Mouse (Mus musculus): ENCODE results near the gene Prss27. TPM values are rescaled to one million over a fixed set of nuclear protein-coding genes. Genes with fewer than 3 reads are reported as not detected.

Gene Prss27
- polyA plus RNA-seq, 1 experiment from 2014 or later, result 0.46 TPM

DNA sequence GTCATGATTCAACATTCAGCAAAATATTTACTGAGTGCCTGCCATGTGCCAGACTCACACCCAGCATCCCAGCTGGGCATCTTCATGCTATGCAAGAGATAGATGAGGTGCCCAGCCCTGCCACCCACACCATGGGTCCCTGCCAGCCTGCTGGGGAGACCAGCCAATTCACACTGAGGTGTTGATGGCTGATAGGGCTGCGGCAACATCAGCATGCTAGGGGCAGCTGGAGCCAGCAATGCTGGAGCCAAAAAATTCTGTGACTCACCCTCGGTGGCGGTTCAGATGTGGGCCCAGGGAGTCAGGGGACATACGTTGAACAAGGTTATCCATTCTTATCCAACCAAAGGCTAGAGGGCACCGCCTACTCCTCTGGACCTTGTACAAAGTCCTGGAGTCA, 37.5 kb upstream of the Prss27 start:
- no peaks in the 10 kb centered on the region for H3K27me3 ChIP-seq (ENCODE audit: control insufficient read depth, insufficient read depth, low read length)
- ATAC-seq (ENCODE audit: insufficient number of reproducible peaks, insufficient read depth, low FRiP score, low read depth), result no peak
- no peaks in the 10 kb centered on the region for H3K36me3 ChIP-seq (ENCODE audit: control insufficient read depth, insufficient read depth, low read length)
- WGBS, result 43% methylated on average over 5 of the region's 5 CpGs
- H3K4me3 ChIP-seq (ENCODE audit: low read depth, low read length), result no peak overlapping the region
- H3K4me1 ChIP-seq (ENCODE audit: control insufficient read depth, insufficient read depth, low read length), result no peaks in the 10 kb centered on the region
- H3K9me3 ChIP-seq (ENCODE audit: control insufficient read depth, low read depth, low read length), result no peaks in the 10 kb centered on the region
- no peak overlapping the region for H3K4me2 ChIP-seq (replicated peaks; ENCODE audit: low read depth, low read length)
- no peak overlapping the region for H3K27ac ChIP-seq (ENCODE audit: low read length)
- no peak overlapping the region for H3K9ac ChIP-seq (replicated peaks; ENCODE audit: low read depth, low read length)

DNA sequence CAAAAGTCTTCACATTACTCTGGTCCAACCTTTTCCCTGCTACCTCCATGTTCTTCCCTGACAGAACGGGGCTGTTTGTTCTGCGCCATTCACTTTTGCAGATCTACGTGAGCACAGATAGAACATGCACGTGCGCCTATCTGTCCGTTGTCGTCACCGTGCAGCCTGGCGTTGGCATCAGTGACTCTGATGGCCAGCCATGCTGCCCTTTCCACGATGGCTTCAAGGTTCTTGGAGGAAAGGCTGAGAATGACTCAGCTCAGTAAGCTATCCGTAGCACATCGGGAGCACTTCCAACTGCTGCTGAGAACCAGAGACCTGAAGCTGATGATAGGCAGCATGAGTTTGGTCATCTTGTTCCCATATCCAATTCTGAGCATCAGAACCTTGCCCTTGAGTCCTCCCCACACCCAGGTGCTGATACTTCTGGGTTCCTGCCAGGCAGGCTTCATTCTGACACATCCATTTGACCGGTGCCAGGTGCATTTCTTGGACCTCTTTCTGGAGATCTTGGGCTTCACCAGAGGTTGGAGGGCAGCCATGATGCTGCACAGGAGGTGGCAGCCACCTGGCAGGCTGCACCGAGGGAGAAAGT, 33.8 kb upstream of the Prss27 start:
- no peaks in the 10 kb centered on the region for H3K9me3 ChIP-seq (ENCODE audit: control insufficient read depth, low read depth, low read length)
- no peak overlapping the region for H3K4me2 ChIP-seq (replicated peaks; ENCODE audit: low read depth, low read length)
- no peak for ATAC-seq (ENCODE audit: insufficient number of reproducible peaks, insufficient read depth, low FRiP score, low read depth)
- H3K36me3 ChIP-seq (ENCODE audit: control insufficient read depth, insufficient read depth, low read length), result no peaks in the 10 kb centered on the region
- H3K4me3 ChIP-seq (ENCODE audit: low read depth, low read length), result no peak overlapping the region
- H3K27me3 ChIP-seq (ENCODE audit: control insufficient read depth, insufficient read depth, low read length), result no peaks in the 10 kb centered on the region
- H3K27ac ChIP-seq (ENCODE audit: low read length), result no peak overlapping the region
- WGBS, result 92% methylated on average over 14 of the region's 14 CpGs
- no peaks in the 10 kb centered on the region for H3K4me1 ChIP-seq (ENCODE audit: control insufficient read depth, insufficient read depth, low read length)
- H3K9ac ChIP-seq (replicated peaks; ENCODE audit: low read depth, low read length), result no peak overlapping the region

- WGBS, result 97% methylated on average over 3 of the region's 3 CpGs
- Histone ChIP-seq H3K27ac (ENCODE audit: low read length) (no peak overlapping the region), H3K4me3 (ENCODE audit: low read depth, low read length) (no peak overlapping the region), H3K4me1 (ENCODE audit: control insufficient read depth, insufficient read depth, low read length) (no peaks in the 10 kb centered on the region), H3K36me3 (ENCODE audit: control insufficient read depth, insufficient read depth, low read length) (no peaks in the 10 kb centered on the region), H3K9me3 (ENCODE audit: control insufficient read depth, low read depth, low read length) (no peaks in the 10 kb centered on the region), H3K27me3 (ENCODE audit: control insufficient read depth, insufficient read depth, low read length) (no peaks in the 10 kb centered on the region), H3K9ac (replicated peaks; ENCODE audit: low read depth, low read length) (no peak overlapping the region), H3K4me2 (replicated peaks; ENCODE audit: low read depth, low read length) (no peak overlapping the region)
- no peak for ATAC-seq (ENCODE audit: insufficient number of reproducible peaks, insufficient read depth, low FRiP score, low read depth)
Observed at GRCm38 (mm10) chr17:24005049-24005448, 32.9 kb upstream of the Prss27 start.

DNA sequence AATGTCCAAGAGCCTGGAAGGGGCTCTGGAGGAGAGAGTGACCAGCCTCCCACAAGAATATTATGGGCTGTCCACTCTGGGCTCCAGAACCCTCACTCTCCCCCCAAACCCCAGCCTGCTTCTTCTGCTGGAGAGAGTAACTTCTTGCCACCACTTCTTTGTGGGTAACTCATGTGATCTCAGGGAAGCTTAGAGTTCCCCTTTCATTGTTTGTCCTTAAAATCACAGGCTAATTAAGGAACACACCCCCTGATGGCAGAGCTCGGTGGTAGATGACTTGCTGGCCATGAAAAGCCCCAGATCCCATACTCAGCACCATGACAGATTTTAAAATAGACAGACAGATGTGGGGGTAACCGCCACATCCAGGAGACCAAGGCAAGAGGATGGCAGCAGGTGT, 31.0 kb upstream of the Prss27 start:
- Histone ChIP-seq H3K27ac (ENCODE audit: low read length) (no peak overlapping the region), H3K27me3 (ENCODE audit: control insufficient read depth, insufficient read depth, low read length) (no peaks in the 10 kb centered on the region), H3K9ac (replicated peaks; ENCODE audit: low read depth, low read length) (no peak overlapping the region), H3K4me3 (ENCODE audit: low read depth, low read length) (no peak overlapping the region), H3K4me1 (ENCODE audit: control insufficient read depth, insufficient read depth, low read length) (no peaks in the 10 kb centered on the region), H3K4me2 (replicated peaks; ENCODE audit: low read depth, low read length) (no peak overlapping the region), H3K9me3 (ENCODE audit: control insufficient read depth, low read depth, low read length) (no peaks in the 10 kb centered on the region), H3K36me3 (ENCODE audit: control insufficient read depth, insufficient read depth, low read length) (no peaks in the 10 kb centered on the region)
- ATAC-seq (ENCODE audit: insufficient number of reproducible peaks, insufficient read depth, low FRiP score, low read depth), result no peak
- WGBS, result 56% methylated on average over 2 of the region's 2 CpGs

DNA sequence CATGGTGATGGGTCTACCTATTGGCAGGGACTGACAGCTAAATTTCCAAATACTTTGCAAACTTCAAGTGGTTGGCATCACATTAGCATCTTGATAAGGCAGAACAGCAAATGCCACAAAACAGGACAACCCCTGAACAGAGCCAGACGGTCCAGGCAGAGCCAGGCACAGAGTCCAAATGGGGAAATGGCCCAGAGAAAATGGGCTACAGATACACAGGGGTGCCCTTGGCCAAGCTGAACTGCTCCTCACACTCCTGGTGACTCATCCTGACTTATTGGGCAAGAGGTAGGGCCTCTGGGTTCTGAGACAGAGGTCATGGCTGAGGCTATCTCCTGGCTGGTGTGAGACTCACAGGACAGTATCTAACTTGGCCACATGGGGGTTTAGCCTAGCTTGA, 30.6 kb upstream of the Prss27 start:
- H3K27me3 ChIP-seq (ENCODE audit: control insufficient read depth, insufficient read depth, low read length), result no peaks in the 10 kb centered on the region
- no peak overlapping the region for H3K4me2 ChIP-seq (replicated peaks; ENCODE audit: low read depth, low read length)
- no peak overlapping the region for H3K27ac ChIP-seq (ENCODE audit: low read length)
- no peaks in the 10 kb centered on the region for H3K36me3 ChIP-seq (ENCODE audit: control insufficient read depth, insufficient read depth, low read length)
- H3K9me3 ChIP-seq (ENCODE audit: control insufficient read depth, low read depth, low read length), result no peaks in the 10 kb centered on the region
- ATAC-seq (ENCODE audit: insufficient number of reproducible peaks, insufficient read depth, low FRiP score, low read depth), result no peak
- 73% methylated on average over 1 of the region's 1 CpGs for WGBS
- no peaks in the 10 kb centered on the region for H3K4me1 ChIP-seq (ENCODE audit: control insufficient read depth, insufficient read depth, low read length)
- no peak overlapping the region for H3K9ac ChIP-seq (replicated peaks; ENCODE audit: low read depth, low read length)
- H3K4me3 ChIP-seq (ENCODE audit: low read depth, low read length), result no peak overlapping the region

DNA sequence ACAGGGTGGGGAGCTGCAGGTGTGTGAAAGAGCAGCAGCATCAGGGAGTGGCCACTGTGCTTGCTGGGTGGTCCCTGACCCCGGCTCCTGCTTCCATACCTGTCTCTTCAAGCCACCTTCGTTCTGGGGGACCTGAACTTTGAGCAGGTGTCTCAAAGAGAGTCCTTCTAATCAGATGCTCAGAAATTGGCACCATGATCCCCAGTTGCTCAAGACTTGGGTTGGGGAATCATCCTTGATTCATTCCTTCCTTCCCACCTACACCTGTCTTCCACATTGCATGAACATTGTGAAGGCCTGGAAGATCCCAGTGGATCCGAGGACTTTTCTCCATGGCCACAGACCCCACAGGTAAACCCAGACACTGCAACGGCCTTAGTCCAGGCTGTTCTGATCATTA, 29.8 kb upstream of the Prss27 start:
- 88% methylated on average over 4 of the region's 4 CpGs for WGBS
- ATAC-seq (ENCODE audit: insufficient number of reproducible peaks, insufficient read depth, low FRiP score, low read depth), result no peak

GRCm38 (mm10) chr17:24009617-24010016, 28.3 kb upstream of the Prss27 start:
- no peaks in the 10 kb centered on the region for H3K27me3 ChIP-seq (ENCODE audit: control insufficient read depth, insufficient read depth, low read length)
- no peaks in the 10 kb centered on the region for H3K4me1 ChIP-seq (ENCODE audit: control insufficient read depth, insufficient read depth, low read length)
- WGBS, result 64% methylated on average over 5 of the region's 5 CpGs
- no peak overlapping the region for H3K4me3 ChIP-seq (ENCODE audit: low read depth, low read length)
- no peaks in the 10 kb centered on the region for H3K36me3 ChIP-seq (ENCODE audit: control insufficient read depth, insufficient read depth, low read length)
- no peak for ATAC-seq (ENCODE audit: insufficient number of reproducible peaks, insufficient read depth, low FRiP score, low read depth)
- H3K27ac ChIP-seq (ENCODE audit: low read length), result no peak overlapping the region
- no peaks in the 10 kb centered on the region for H3K9me3 ChIP-seq (ENCODE audit: control insufficient read depth, low read depth, low read length)
- no peak overlapping the region for H3K9ac ChIP-seq (replicated peaks; ENCODE audit: low read depth, low read length)
- no peak overlapping the region for H3K4me2 ChIP-seq (replicated peaks; ENCODE audit: low read depth, low read length)

More for the DNA sequence above, 29.8 kb upstream of the Prss27 start:
- no peaks in the 10 kb centered on the region for H3K36me3 ChIP-seq (ENCODE audit: control insufficient read depth, insufficient read depth, low read length)
- H3K9ac ChIP-seq (replicated peaks; ENCODE audit: low read depth, low read length), result no peak overlapping the region
- H3K4me3 ChIP-seq (ENCODE audit: low read depth, low read length), result no peak overlapping the region
- no peak overlapping the region for H3K4me2 ChIP-seq (replicated peaks; ENCODE audit: low read depth, low read length)
- no peak overlapping the region for H3K27ac ChIP-seq (ENCODE audit: low read length)
- no peaks in the 10 kb centered on the region for H3K4me1 ChIP-seq (ENCODE audit: control insufficient read depth, insufficient read depth, low read length)
- H3K27me3 ChIP-seq (ENCODE audit: control insufficient read depth, insufficient read depth, low read length), result no peaks in the 10 kb centered on the region
- no peaks in the 10 kb centered on the region for H3K9me3 ChIP-seq (ENCODE audit: control insufficient read depth, low read depth, low read length)

- H3K4me1 ChIP-seq (ENCODE audit: control insufficient read depth, insufficient read depth, low read length), result no peaks in the 10 kb centered on the region
- H3K9me3 ChIP-seq (ENCODE audit: control insufficient read depth, low read depth, low read length), result no peaks in the 10 kb centered on the region
- no peaks in the 10 kb centered on the region for H3K36me3 ChIP-seq (ENCODE audit: control insufficient read depth, insufficient read depth, low read length)
- 80% methylated on average over 2 of the region's 2 CpGs for WGBS
- no peak for ATAC-seq (ENCODE audit: insufficient number of reproducible peaks, insufficient read depth, low FRiP score, low read depth)
- no peak overlapping the region for H3K4me2 ChIP-seq (replicated peaks; ENCODE audit: low read depth, low read length)
- H3K9ac ChIP-seq (replicated peaks; ENCODE audit: low read depth, low read length), result no peak overlapping the region
- no peaks in the 10 kb centered on the region for H3K27me3 ChIP-seq (ENCODE audit: control insufficient read depth, insufficient read depth, low read length)
- H3K4me3 ChIP-seq (ENCODE audit: low read depth, low read length), result no peak overlapping the region
- no peak overlapping the region for H3K27ac ChIP-seq (ENCODE audit: low read length)
Observed at GRCm38 (mm10) chr17:24012921-24013320, 25.0 kb upstream of the Prss27 start.

DNA sequence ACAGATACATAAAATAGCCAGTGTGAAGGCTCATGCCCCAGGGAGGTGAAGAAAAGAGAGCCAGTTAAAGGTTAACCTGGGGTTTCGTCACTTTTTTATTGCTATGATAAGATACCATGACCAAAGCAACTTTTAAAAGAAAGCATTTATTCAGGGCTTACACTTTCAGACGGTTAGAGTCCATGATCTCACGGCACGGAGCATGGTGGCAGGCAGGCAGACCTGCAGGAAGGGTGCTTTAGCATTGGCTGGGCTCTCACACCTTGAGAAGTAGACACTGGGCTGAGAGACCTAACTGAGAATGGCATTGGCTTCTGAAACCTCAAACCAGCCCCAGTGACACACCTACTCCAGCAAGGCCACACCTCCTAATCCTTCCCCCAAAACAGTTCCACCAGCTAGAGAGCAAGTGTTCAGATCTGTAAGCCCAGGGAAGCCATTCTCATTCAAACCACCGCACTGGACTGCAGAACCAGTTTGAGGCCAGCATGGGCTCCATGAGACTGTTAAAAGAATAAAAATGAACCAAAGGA, 23.4 kb upstream of the Prss27 start:
- H3K36me3 ChIP-seq (ENCODE audit: control insufficient read depth, insufficient read depth, low read length), result no peaks in the 10 kb centered on the region
- no peaks in the 10 kb centered on the region for H3K27me3 ChIP-seq (ENCODE audit: control insufficient read depth, insufficient read depth, low read length)
- H3K9ac ChIP-seq (replicated peaks; ENCODE audit: low read depth, low read length), result no peak overlapping the region
- H3K9me3 ChIP-seq (ENCODE audit: control insufficient read depth, low read depth, low read length), result no peaks in the 10 kb centered on the region
- H3K27ac ChIP-seq (ENCODE audit: low read length), result no peak overlapping the region
- WGBS, result 74% methylated on average over 5 of the region's 5 CpGs
- no peak overlapping the region for H3K4me2 ChIP-seq (replicated peaks; ENCODE audit: low read depth, low read length)
- no peaks in the 10 kb centered on the region for H3K4me1 ChIP-seq (ENCODE audit: control insufficient read depth, insufficient read depth, low read length)
- H3K4me3 ChIP-seq (ENCODE audit: low read depth, low read length), result no peak overlapping the region
- ATAC-seq (ENCODE audit: insufficient number of reproducible peaks, insufficient read depth, low FRiP score, low read depth), result no peak
